In the genomic region with DNA sequence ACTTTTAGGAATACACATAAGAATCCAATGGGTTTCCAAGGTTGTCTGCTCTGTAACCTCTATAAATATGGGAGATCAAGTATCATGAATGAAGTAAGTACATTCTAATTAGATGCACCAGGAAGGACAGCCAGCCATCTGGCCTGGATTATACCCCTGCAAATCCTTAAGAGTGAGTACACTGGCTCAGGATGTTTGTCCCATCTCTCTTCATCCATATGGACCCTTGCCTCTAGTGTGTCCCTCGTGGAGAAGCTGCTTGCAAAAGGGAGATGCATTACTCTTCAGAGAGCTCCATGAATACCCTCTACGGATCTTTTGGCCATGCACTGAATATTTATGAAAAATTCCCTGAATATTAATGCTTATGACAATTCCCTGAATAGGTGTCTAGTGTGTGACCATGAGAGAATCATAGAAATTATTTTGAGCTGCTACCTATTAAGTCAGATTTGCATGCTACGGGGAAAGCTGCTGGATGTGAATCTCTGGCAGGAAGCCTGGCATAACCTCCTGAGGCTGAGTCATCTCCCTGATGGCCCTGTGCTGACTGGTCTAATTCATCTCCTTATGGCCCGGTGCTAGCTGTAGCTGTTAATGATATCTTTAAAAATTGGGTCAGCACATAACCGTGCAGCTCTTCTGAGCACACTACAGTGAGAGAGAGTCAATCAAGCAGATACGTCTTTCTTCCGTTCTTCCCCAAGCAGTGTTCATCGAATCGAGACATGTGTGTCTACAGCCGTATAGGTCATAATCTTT, we compare ENCODE assay signal across 14 mouse cellular contexts.
DNase-seq lines count a peak whose midpoint lies in the region; ATAC-seq and TF ChIP-seq lines count a peak whose summit lies in the region.
"Had no signal": no experiment of that assay in that cellular context is flagged by ENCODE, and none has a peak within 500 bp of the region (broad histone marks: within the 10 kb centered on the region; RNA-seq: fewer than 3 reads in every experiment).

No protein-coding gene starts in this region.

- no peaks in the 10 kb centered on the region for H3K4me1 ChIP-seq in heart, embryonic 10.5 days
- H3K4me1 ChIP-seq in midbrain, embryonic 13.5 days (replicated peaks) = no peaks in the 10 kb centered on the region
- H3K4me1 ChIP-seq in forebrain, postnatal 0 days (ENCODE audit: insufficient read depth) = no peaks in the 10 kb centered on the region
- H3K4me1 ChIP-seq: forebrain, embryonic 10.5 days had no signal

- TF ChIP-seq CTCF in forebrain, postnatal 0 days (IDR thresholded peaks at IDR 0.05; ENCODE audit: low read depth) = no peak

- H3K4me2 ChIP-seq in midbrain, embryonic 13.5 days (replicated peaks) = no peak overlapping the region
- H3K4me2 ChIP-seq in forebrain, postnatal 0 days (ENCODE audit: low read depth) = no peak overlapping the region
- H3K4me2 ChIP-seq: limb, embryonic 13.5 days had no signal

- DNase-seq in heart, adult 11 months = peak; percentile 73
- DNase-seq in heart, embryonic 10.5 days (ENCODE audit: low spot score) = no peak
- peak; percentile 49 for DNase-seq in adrenal gland, postnatal 14 days
- DNase-seq in cerebellum, postnatal 25 days = peak; percentile 37 to 66
- no peak for DNase-seq in heart, adult 9 months (ENCODE audit: low spot score in 2 of 2)
- no peak for DNase-seq in forebrain, postnatal 0 days
- DNase-seq: B cell, adult 2 months; heart, adult 18-20 months; lung, postnatal 36 days; thymus, postnatal 4 days had no signal

- no peak overlapping the region for H3K9ac ChIP-seq in midbrain, embryonic 13.5 days (replicated peaks)
- no peak overlapping the region for H3K9ac ChIP-seq in forebrain, postnatal 0 days
- H3K9ac ChIP-seq: limb, embryonic 13.5 days had no signal

- no peaks in the 10 kb centered on the region for H3K9me3 ChIP-seq in heart, embryonic 10.5 days
- no peaks in the 10 kb centered on the region for H3K9me3 ChIP-seq in midbrain, embryonic 13.5 days
- no peaks in the 10 kb centered on the region for H3K9me3 ChIP-seq in forebrain, postnatal 0 days (ENCODE audit: low read length)
- H3K9me3 ChIP-seq: forebrain, embryonic 10.5 days; limb, embryonic 13.5 days had no signal

- no peak overlapping the region for H3K27ac ChIP-seq in heart, embryonic 10.5 days
- no peak overlapping the region for H3K27ac ChIP-seq in midbrain, embryonic 13.5 days
- no peak overlapping the region for H3K27ac ChIP-seq in forebrain, postnatal 0 days (ENCODE audit: low read depth, low read length)
- H3K27ac ChIP-seq: forebrain, embryonic 10.5 days; limb, embryonic 13.5 days had no signal

- no peak overlapping the region for H3K4me3 ChIP-seq in heart, embryonic 10.5 days
- no peak overlapping the region for H3K4me3 ChIP-seq in midbrain, embryonic 13.5 days (replicated peaks)
- no peak overlapping the region for H3K4me3 ChIP-seq in forebrain, postnatal 0 days (ENCODE audit: low read depth, low read length)
- H3K4me3 ChIP-seq: forebrain, embryonic 10.5 days; limb, embryonic 13.5 days had no signal

- H3K36me3 ChIP-seq in heart, embryonic 10.5 days = no peaks in the 10 kb centered on the region
- H3K36me3 ChIP-seq in midbrain, embryonic 13.5 days = no peaks in the 10 kb centered on the region
- H3K36me3 ChIP-seq in forebrain, postnatal 0 days (ENCODE audit: insufficient read depth) = no peaks in the 10 kb centered on the region
- H3K36me3 ChIP-seq: forebrain, embryonic 10.5 days; limb, embryonic 13.5 days had no signal

- no peaks in the 10 kb centered on the region for H3K27me3 ChIP-seq in heart, embryonic 10.5 days (ENCODE audit: insufficient read depth, poor library complexity, severe bottlenecking)
- no peaks in the 10 kb centered on the region for H3K27me3 ChIP-seq in midbrain, embryonic 13.5 days
- no peaks in the 10 kb centered on the region for H3K27me3 ChIP-seq in forebrain, postnatal 0 days (ENCODE audit: insufficient read depth, low read length)
- H3K27me3 ChIP-seq: limb, embryonic 13.5 days had no signal

- ATAC-seq in midbrain, embryonic 13.5 days = peak; percentile 86
- no peak for ATAC-seq in forebrain, postnatal 0 days
- ATAC-seq in megakaryocyte, adult 5-6 weeks (ENCODE audit: poor library complexity, severe bottlenecking) = no peak

- 86% methylated on average over 10 of the region's 10 CpGs for WGBS in heart, embryonic 10.5 days
- 67% methylated on average over 10 of the region's 10 CpGs for WGBS in midbrain, embryonic 13.5 days
- WGBS in forebrain, postnatal 0 days = 79% methylated on average over 10 of the region's 10 CpGs

Comparison
In these comparisons a context has a peak if more than half of its experiments do, and no peak if none do; other contexts are left out.
1. DNase-seq: peak in heart, adult 11 months (single experiment), adrenal gland, postnatal 14 days (single experiment) and cerebellum, postnatal 25 days (2 of 2); none in heart, embryonic 10.5 days (single experiment), heart, adult 9 months (0 of 2) and forebrain, postnatal 0 days (single experiment).